ENCODE assay signal across 24 mouse cellular contexts in genomic region chr13:59738455-59738854, GRCm38 (mm10). TPM values are rescaled to one million over a fixed set of nuclear protein-coding genes. Genes with fewer than 3 reads are reported as not detected.
DNase-seq lines count a peak whose midpoint lies in the region; ATAC-seq lines count a peak whose summit lies in the region.
"Had no signal": no experiment of that assay in that cellular context is flagged by ENCODE, and none has a peak within 500 bp of the region (broad histone marks: within the 10 kb centered on the region; RNA-seq: fewer than 3 reads in every experiment).

No protein-coding gene starts in this region.

- no peaks in the 10 kb centered on the region for H3K27me3 ChIP-seq in liver, embryonic 13.5 days
- H3K27me3 ChIP-seq: forebrain, embryonic 13.5 days; hindbrain, embryonic 12.5 days had no signal

- DNase-seq in spleen, adult 12 weeks (ENCODE audit: low spot score): peak; percentile 45
- DNase-seq in spleen, postnatal 10 days (ENCODE audit: low spot score in 2 of 2): no peak
- peak; percentile 72 for DNase-seq in liver, embryonic 13.5 days
- DNase-seq in cerebellum, adult 9-10 months: no peak
- no peak for DNase-seq in right cerebral cortex, adult 18-20 months
- no peak for DNase-seq in adrenal gland, adult 8-10 months
- DNase-seq: cerebellum, adult 11 months; cerebellum, postnatal 25 days; gastrocnemius, postnatal 14 days; heart, adult 18-20 months; heart, postnatal 14 days; kidney, postnatal 4 days; lung, adult 2 months; lung, postnatal 4 days; thymus, postnatal 4 days had no signal

- H3K4me2 ChIP-seq in liver, embryonic 13.5 days: peak overlapping the region; percentile 55
- H3K4me2 ChIP-seq: forebrain, embryonic 13.5 days; hindbrain, embryonic 12.5 days; midbrain, embryonic 11.5 days had no signal

- no peaks in the 10 kb centered on the region for H3K9me3 ChIP-seq in liver, embryonic 13.5 days (replicated peaks)
- H3K9me3 ChIP-seq: forebrain, embryonic 13.5 days; hindbrain, embryonic 12.5 days had no signal

- peak overlapping the region; percentile 73 for H3K9ac ChIP-seq in liver, embryonic 13.5 days
- H3K9ac ChIP-seq: forebrain, embryonic 13.5 days; hindbrain, embryonic 12.5 days had no signal

- WGBS in liver, embryonic 13.5 days (ENCODE audit: insufficient replicate concordance): 34% methylated on average over 2 of the region's 2 CpGs

- peak; percentile 72 for ATAC-seq in erythroblast, adult 5-6 weeks (replicated peaks; ENCODE audit: low FRiP score, poor library complexity, severe bottlenecking)
- ATAC-seq in liver, embryonic 13.5 days (ENCODE audit: low read depth): peak; percentile 89
- ATAC-seq: forebrain, embryonic 13.5 days had no signal

- H3K4me3 ChIP-seq in liver, embryonic 13.5 days (replicated peaks): peak overlapping the region; percentile 12
- H3K4me3 ChIP-seq: forebrain, embryonic 13.5 days; hindbrain, embryonic 12.5 days had no signal

- no peaks in the 10 kb centered on the region for H3K36me3 ChIP-seq in liver, embryonic 13.5 days
- H3K36me3 ChIP-seq: hindbrain, embryonic 12.5 days had no signal

- H3K4me1 ChIP-seq in liver, embryonic 13.5 days (replicated peaks): peaks cover 82% of the 10 kb centered on the region
- H3K4me1 ChIP-seq: forebrain, embryonic 13.5 days; hindbrain, embryonic 12.5 days had no signal

- peak overlapping the region; percentile 97 for H3K27ac ChIP-seq in liver, embryonic 13.5 days
- H3K27ac ChIP-seq: forebrain, embryonic 13.5 days; hindbrain, embryonic 12.5 days had no signal

RNA-seq across cellular contexts. Expression of gene Spata31d1d, which starts 6.9 kb away (rescaled TPM):
- not detected in 2 replicates for total RNA-seq in erythroblast, adult 5-6 weeks (2015; ENCODE audit: low replicate concordance)
- total RNA-seq in erythroblast, adult 5-6 weeks (2017; ENCODE audit: low replicate concordance): 0.26 TPM in 1 of 2 replicates, not detected in the other
- not detected in 2 replicates for polyA plus RNA-seq in liver, embryonic 13.5 days (2015; fragmentation: Nextera tagmentation; extraction: Ambion mirVana)
- not detected for total RNA-seq in adrenal gland, adult 8-10 months (2022)
- total RNA-seq: gastrocnemius, postnatal 14 days; heart, adult 18-20 months; heart, postnatal 14 days; layer of hippocampus, postnatal 10 days had no signal
- polyA plus RNA-seq: C2C12; forebrain, embryonic 13.5 days; hindbrain, embryonic 12.5 days; intestine, embryonic 14.5 days; kidney, embryonic 14.5 days; limb, embryonic 11.5 days; lung, adult 2 months; midbrain, embryonic 11.5 days had no signal

RNA-seq across cellular contexts. Expression of gene 1700014D04Rik, which starts 8.1 kb away (rescaled TPM):
- total RNA-seq in erythroblast, adult 5-6 weeks (2015; ENCODE audit: low replicate concordance): 0.77 TPM in 1 of 2 replicates, not detected in the other
- total RNA-seq in erythroblast, adult 5-6 weeks (2017; ENCODE audit: low replicate concordance): 0.42 and 4.8 TPM in 2 replicates
- polyA plus RNA-seq in liver, embryonic 13.5 days (2015; fragmentation: Nextera tagmentation; extraction: Ambion mirVana): not detected in 2 replicates
- total RNA-seq in adrenal gland, adult 8-10 months (2022): under 1 TPM in 2 of 4 experiments, not detected in 2; 0.09 to 0.48 TPM
- total RNA-seq: gastrocnemius, postnatal 14 days; heart, adult 18-20 months; heart, postnatal 14 days had no signal
- polyA plus RNA-seq: forebrain, embryonic 13.5 days; hindbrain, embryonic 12.5 days; intestine, embryonic 14.5 days; kidney, embryonic 14.5 days; limb, embryonic 11.5 days had no signal

RNA-seq across cellular contexts. Expression of gene Spata31d1b, which starts 26.4 kb away (rescaled TPM):
- total RNA-seq in erythroblast, adult 5-6 weeks (2015; ENCODE audit: low replicate concordance): not detected in 2 replicates
- not detected in 2 replicates for total RNA-seq in erythroblast, adult 5-6 weeks (2017; ENCODE audit: low replicate concordance)
- not detected in 2 replicates for polyA plus RNA-seq in liver, embryonic 13.5 days (2015; fragmentation: Nextera tagmentation; extraction: Ambion mirVana)
- total RNA-seq in adrenal gland, adult 8-10 months (2022): not detected
- total RNA-seq: gastrocnemius, postnatal 14 days; heart, postnatal 14 days had no signal
- polyA plus RNA-seq: C2C12; forebrain, embryonic 13.5 days; hindbrain, embryonic 12.5 days; intestine, embryonic 14.5 days; kidney, embryonic 14.5 days; limb, embryonic 11.5 days; lung, adult 2 months had no signal

RNA-seq across cellular contexts. Expression of gene Spata31d1a, which starts 28.3 kb away (rescaled TPM):
- not detected in 2 replicates for total RNA-seq in erythroblast, adult 5-6 weeks (2015; ENCODE audit: low replicate concordance)
- not detected in 2 replicates for total RNA-seq in erythroblast, adult 5-6 weeks (2017; ENCODE audit: low replicate concordance)
- polyA plus RNA-seq in liver, embryonic 13.5 days (2015; fragmentation: Nextera tagmentation; extraction: Ambion mirVana): 0.03 TPM in 1 of 2 replicates, not detected in the other
- total RNA-seq in adrenal gland, adult 8-10 months (2022): not detected
- total RNA-seq: gastrocnemius, postnatal 14 days; heart, adult 18-20 months; heart, postnatal 14 days had no signal
- polyA plus RNA-seq: C2C12; limb, embryonic 11.5 days; lung, adult 2 months; midbrain, embryonic 11.5 days had no signal

RNA-seq across cellular contexts. Expression of gene Isca1, which starts 31.2 kb away (rescaled TPM):
- total RNA-seq in erythroblast, adult 5-6 weeks (2015; ENCODE audit: low replicate concordance): 667 and 741 TPM in 2 replicates
- 673 and 742 TPM in 2 replicates for total RNA-seq in erythroblast, adult 5-6 weeks (2017; ENCODE audit: low replicate concordance)
- 218 and 244 TPM in 2 replicates for polyA plus RNA-seq in liver, embryonic 13.5 days (2015; fragmentation: Nextera tagmentation; extraction: Ambion mirVana)
- 10 to 100 TPM; 66.6 to 87.4 (median 84.9) TPM for total RNA-seq in adrenal gland, adult 8-10 months (2022)

Comparison
In these comparisons a context has a peak if more than half of its experiments do, and no peak if none do; other contexts are left out.
1. DNase-seq: peak in spleen, adult 12 weeks (single experiment) and liver, embryonic 13.5 days (single experiment); none in spleen, postnatal 10 days (0 of 2), cerebellum, adult 9-10 months (single experiment), right cerebral cortex, adult 18-20 months (single experiment) and adrenal gland, adult 8-10 months (single experiment).